Mouse (Mus musculus): ENCODE data around the gene Dip2b. TPM values are rescaled to one million over a fixed set of nuclear protein-coding genes. Genes with fewer than 3 reads are reported as not detected.

Dip2b gene
- polyA plus RNA-seq, 1 experiment from 2014 or later, result 2.4 TPM

DNA sequence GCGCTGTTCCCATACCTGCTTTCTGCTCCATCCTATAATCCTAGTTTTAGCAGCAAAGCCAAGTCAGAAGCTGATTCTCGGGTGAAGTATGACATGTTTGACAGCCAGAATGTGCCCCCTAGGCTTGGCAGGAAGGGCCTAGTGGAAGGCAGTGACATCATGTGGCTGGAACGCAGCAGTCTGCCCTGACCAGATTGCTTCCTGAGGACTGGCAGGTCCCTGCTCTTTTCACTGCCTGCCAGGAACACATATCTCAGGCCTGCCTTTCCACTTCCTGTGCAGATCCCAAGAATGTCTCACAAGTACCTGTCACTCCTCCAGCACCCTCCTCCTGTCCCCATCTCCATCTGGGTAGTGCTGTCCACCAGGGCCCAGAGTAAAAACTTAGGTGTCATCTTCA is 161.3 kb downstream of the Dip2b start:
- Histone ChIP-seq H3K27me3 (no peaks in the 10 kb centered on the region), H3K4me3 (replicated peaks) (no peak overlapping the region), H3K4me2 (no peak overlapping the region), H3K9ac (no peak overlapping the region), H3K9me3 (replicated peaks) (no peaks in the 10 kb centered on the region), H3K4me1 (replicated peaks) (no peaks in the 10 kb centered on the region), H3K36me3 (replicated peaks) (peaks cover 22% of the 10 kb centered on the region), H3K27ac (replicated peaks) (no peak overlapping the region)
- 58% methylated on average over 3 of the region's 3 CpGs for WGBS (ENCODE audit: insufficient replicate concordance)
- ATAC-seq (ENCODE audit: insufficient read depth), result no peak

DNA sequence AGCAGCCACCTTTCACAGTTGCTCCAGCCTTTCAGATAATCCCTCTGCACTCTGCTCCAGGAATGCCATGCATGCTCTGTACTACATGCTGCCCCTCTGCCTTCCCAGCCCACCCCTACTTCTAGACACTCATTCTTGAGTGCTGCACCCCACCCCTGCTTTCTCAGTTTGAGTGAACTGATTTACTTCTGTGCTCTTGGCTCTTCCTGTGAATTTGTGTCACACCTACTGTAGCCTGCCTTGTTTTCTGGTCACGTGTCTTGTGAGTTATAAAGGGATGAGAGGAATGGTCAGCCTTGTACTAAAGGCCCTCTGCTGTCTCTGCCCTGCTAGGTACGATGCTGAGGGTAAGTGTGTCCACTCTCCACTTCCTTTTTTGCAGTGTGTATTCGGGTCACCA is 163.3 kb downstream of the Dip2b start:
- H3K4me2 ChIP-seq, result no peak overlapping the region
- 74% methylated on average over 3 of the region's 3 CpGs for WGBS (ENCODE audit: insufficient replicate concordance)
- H3K4me1 ChIP-seq (replicated peaks), result no peaks in the 10 kb centered on the region
- H3K4me3 ChIP-seq (replicated peaks), result no peak overlapping the region
- H3K36me3 ChIP-seq (replicated peaks), result peaks cover 25% of the 10 kb centered on the region
- no peak overlapping the region for H3K9ac ChIP-seq
- H3K27me3 ChIP-seq, result no peaks in the 10 kb centered on the region
- no peak for ATAC-seq (ENCODE audit: insufficient read depth)
- H3K9me3 ChIP-seq (replicated peaks), result no peaks in the 10 kb centered on the region
- H3K27ac ChIP-seq (replicated peaks), result no peak overlapping the region

DNA sequence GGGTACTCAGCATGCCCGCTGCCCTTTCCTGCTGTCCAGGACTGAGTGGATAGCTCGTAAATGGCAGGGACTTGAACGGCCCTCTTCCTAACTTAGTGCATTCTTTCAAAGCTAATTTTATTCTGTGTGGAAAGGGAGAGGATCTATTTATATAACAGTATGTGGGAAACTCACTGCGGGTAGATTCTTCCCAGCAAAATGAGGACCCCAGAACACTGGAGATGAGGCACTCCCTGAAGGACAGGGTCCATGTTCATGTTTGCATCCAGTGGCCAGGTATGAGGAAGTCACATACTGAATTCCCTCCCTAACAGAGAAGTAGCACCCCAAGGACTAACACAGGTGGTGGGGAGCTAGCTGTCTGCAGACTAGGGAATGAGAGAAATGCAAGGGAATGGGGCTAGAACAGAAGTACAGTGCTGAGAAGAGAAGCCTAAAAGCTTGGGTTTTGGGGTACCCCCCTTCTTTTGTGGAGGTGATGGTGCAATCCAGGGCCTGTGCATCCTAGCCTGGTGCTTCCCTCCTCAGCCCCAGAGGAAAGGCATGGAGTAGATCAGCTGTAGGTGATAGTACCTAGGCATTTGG is 164.1 kb downstream of the Dip2b start:
- no peaks in the 10 kb centered on the region for H3K27me3 ChIP-seq
- 83% methylated on average over 4 of the region's 4 CpGs for WGBS (ENCODE audit: insufficient replicate concordance)
- no peaks in the 10 kb centered on the region for H3K9me3 ChIP-seq (replicated peaks)
- no peak overlapping the region for H3K4me2 ChIP-seq
- peaks cover 32% of the 10 kb centered on the region for H3K36me3 ChIP-seq (replicated peaks)
- no peak overlapping the region for H3K9ac ChIP-seq
- no peak overlapping the region for H3K27ac ChIP-seq (replicated peaks)
- no peak for ATAC-seq (ENCODE audit: insufficient read depth)
- H3K4me1 ChIP-seq (replicated peaks), result no peaks in the 10 kb centered on the region
- H3K4me3 ChIP-seq (replicated peaks), result no peak overlapping the region

DNA sequence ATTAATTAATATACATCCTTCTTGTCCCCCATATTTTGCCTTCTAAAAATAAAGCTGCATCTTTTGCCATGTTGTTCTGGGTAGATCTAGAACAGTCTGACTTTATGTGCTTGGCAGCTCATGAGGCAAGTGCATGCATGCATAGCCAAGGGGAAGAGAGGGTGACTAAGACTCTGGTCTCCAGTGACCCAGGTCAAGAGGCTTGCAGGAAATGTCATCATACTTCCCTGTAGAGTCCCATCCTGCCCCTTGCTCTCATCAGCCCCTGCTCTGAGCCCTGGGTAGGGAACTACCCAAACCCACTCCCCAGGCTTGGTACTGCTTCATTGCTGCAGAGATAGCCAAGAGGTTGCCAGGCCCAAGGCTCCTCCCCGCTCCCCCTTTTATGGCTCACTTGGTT is 166.1 kb downstream of the Dip2b start:
- no peak overlapping the region for H3K4me2 ChIP-seq
- 81% methylated on average over 1 of the region's 1 CpGs for WGBS (ENCODE audit: insufficient replicate concordance)
- H3K4me1 ChIP-seq (replicated peaks), result no peaks in the 10 kb centered on the region
- H3K27me3 ChIP-seq, result no peaks in the 10 kb centered on the region
- no peak overlapping the region for H3K9ac ChIP-seq
- no peaks in the 10 kb centered on the region for H3K9me3 ChIP-seq (replicated peaks)
- no peak overlapping the region for H3K4me3 ChIP-seq (replicated peaks)
- ATAC-seq (ENCODE audit: insufficient read depth), result no peak
- peaks cover 32% of the 10 kb centered on the region for H3K36me3 ChIP-seq (replicated peaks)
- no peak overlapping the region for H3K27ac ChIP-seq (replicated peaks)

DNA sequence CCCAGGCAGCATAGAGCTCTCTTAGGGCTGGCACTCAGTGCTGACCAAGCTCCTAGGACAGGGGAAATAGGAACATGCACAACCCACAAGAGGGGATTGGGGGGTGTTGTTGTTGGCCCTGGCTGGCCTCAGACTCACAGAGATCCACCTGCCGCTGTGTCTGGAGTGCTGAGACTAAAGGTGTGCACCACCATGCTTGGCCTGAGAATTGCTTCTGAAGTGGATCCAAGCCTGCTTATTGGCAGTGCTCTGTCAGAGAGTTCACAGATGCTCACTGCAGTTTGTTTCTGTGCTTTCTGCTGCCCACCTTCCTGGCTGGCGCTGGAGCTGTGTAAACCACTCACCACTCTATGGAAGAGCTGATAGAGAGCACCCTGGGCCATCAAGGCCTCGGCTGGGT is 171.5 kb downstream of the Dip2b start:
- no peaks in the 10 kb centered on the region for H3K27me3 ChIP-seq
- peaks cover 56% of the 10 kb centered on the region for H3K36me3 ChIP-seq (replicated peaks)
- ATAC-seq (ENCODE audit: insufficient read depth), result no peak
- WGBS (ENCODE audit: insufficient replicate concordance), result 87% methylated on average over 3 of the region's 3 CpGs
- H3K4me2 ChIP-seq, result no peak overlapping the region
- H3K27ac ChIP-seq (replicated peaks), result no peak overlapping the region
- no peaks in the 10 kb centered on the region for H3K9me3 ChIP-seq (replicated peaks)
- H3K4me3 ChIP-seq (replicated peaks), result no peak overlapping the region
- H3K9ac ChIP-seq, result no peak overlapping the region
- H3K4me1 ChIP-seq (replicated peaks), result no peaks in the 10 kb centered on the region

DNA sequence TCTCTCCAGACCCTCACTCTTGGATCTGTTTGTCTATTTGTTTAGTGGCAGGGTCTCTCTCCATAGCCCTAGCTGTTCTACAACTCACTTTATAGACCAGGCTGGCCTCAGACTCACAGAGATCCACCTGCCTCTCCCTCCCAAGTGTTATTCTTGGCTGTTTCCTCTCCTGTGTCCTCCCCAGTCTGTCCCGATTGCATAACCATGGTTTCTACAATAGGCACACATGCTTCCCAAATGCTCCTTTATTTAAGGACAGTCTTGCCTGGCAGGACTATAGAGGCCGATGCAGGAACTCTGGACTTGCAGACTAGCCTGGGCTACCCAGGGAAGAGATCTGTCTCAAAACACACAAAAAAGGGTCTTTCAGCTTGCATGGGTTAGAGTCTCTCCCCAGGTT is 174.9 kb downstream of the Dip2b start:
- no peak overlapping the region for H3K4me3 ChIP-seq (replicated peaks)
- H3K36me3 ChIP-seq (replicated peaks), result peaks cover 46% of the 10 kb centered on the region
- H3K4me1 ChIP-seq (replicated peaks), result no peaks in the 10 kb centered on the region
- no peak overlapping the region for H3K27ac ChIP-seq (replicated peaks)
- ATAC-seq (ENCODE audit: insufficient read depth), result no peak
- H3K27me3 ChIP-seq, result no peaks in the 10 kb centered on the region
- 68% methylated on average over 2 of the region's 2 CpGs for WGBS (ENCODE audit: insufficient replicate concordance)
- no peak overlapping the region for H3K4me2 ChIP-seq
- no peaks in the 10 kb centered on the region for H3K9me3 ChIP-seq (replicated peaks)
- H3K9ac ChIP-seq, result no peak overlapping the region

DNA sequence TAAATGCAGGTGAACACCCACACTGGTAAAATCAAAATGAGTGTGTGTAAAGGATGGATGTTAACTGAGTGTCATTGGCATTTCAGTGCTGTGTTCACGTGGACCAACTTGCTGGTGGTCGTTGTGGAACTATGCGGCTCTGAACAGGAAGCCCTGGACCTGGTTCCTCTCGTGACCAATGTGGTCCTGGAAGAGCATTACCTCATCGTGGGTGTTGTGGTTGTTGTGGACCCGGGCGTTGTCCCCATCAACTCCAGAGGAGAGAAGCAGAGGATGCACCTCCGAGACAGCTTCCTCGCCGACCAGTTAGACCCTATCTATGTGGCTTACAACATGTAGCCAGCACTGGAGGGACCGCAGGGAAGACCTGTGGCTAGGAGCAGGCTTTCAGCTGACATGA is 176.6 kb downstream of the Dip2b start:
- ATAC-seq (ENCODE audit: insufficient read depth), result no peak
- no peak overlapping the region for H3K27ac ChIP-seq (replicated peaks)
- no peaks in the 10 kb centered on the region for H3K4me1 ChIP-seq (replicated peaks)
- H3K4me2 ChIP-seq, result no peak overlapping the region
- peaks cover 39% of the 10 kb centered on the region for H3K36me3 ChIP-seq (replicated peaks)
- H3K27me3 ChIP-seq, result no peaks in the 10 kb centered on the region
- 64% methylated on average over 11 of the region's 11 CpGs for WGBS (ENCODE audit: insufficient replicate concordance)
- H3K9me3 ChIP-seq (replicated peaks), result no peaks in the 10 kb centered on the region
- no peak overlapping the region for H3K4me3 ChIP-seq (replicated peaks)
- H3K9ac ChIP-seq, result no peak overlapping the region

DNA sequence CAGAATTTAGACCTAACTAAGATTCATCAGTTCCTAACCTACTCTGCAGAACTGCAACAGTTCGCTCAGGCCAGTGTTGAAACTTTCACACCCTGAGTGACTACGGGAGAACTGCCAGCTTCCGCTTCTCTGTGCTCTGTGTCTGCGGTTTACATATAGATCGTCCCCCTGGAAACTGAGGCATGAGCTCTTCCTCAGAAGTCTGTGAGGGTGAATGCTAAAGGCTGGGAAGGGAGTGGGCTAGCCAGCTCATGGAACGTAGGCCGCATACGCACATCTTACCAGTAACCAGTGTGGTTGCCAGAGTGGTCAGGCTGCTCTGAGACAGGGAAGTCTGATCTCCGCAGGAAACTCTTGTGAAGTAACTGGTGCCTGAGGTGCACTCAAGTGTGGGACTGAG is 177.7 kb downstream of the Dip2b start:
- H3K4me2 ChIP-seq, result no peak overlapping the region
- H3K9ac ChIP-seq, result no peak overlapping the region
- H3K4me3 ChIP-seq (replicated peaks), result no peak overlapping the region
- WGBS (ENCODE audit: insufficient replicate concordance), result 70% methylated on average over 9 of the region's 9 CpGs
- no peak overlapping the region for H3K27ac ChIP-seq (replicated peaks)
- no peaks in the 10 kb centered on the region for H3K27me3 ChIP-seq
- H3K4me1 ChIP-seq (replicated peaks), result no peaks in the 10 kb centered on the region; the same call in 1 of the 2 replicates
- no peaks in the 10 kb centered on the region for H3K9me3 ChIP-seq (replicated peaks)
- ATAC-seq (ENCODE audit: insufficient read depth), result no peak
- H3K36me3 ChIP-seq (replicated peaks), result peaks cover 30% of the 10 kb centered on the region; the same call in 1 of the 2 replicates

DNA sequence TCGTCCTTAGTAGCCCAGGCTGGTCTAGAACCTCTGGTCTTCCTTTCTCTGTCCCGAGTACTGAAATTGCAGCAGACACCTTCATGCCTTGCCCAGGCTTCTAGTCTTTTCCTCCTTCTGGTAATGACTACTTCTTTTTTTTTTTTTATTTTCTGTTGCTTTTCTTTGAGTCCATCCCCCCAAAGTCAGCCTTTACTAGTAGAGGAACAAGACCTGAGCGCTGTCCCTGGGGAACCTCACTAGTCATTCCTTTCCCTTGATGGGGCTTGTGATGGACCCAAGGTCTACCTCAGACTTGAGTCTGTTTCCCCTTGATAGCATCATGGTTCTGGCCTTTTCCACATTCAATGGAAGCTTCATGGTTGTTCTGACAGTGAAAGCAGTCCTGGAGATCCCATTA is 179.6 kb downstream of the Dip2b start:
- Histone ChIP-seq H3K4me2 (no peak overlapping the region), H3K27ac (replicated peaks) (no peak overlapping the region), H3K4me3 (replicated peaks) (no peak overlapping the region), H3K9ac (no peak overlapping the region), H3K4me1 (replicated peaks) (no peaks in the 10 kb centered on the region; the same call in 1 of the 2 replicates), H3K36me3 (replicated peaks) (0 out of 2 replicates have a peak, but pooled peaks cover 12% of the 10 kb centered on the region), H3K9me3 (replicated peaks) (no peaks in the 10 kb centered on the region), H3K27me3 (no peaks in the 10 kb centered on the region)
- ATAC-seq (ENCODE audit: insufficient read depth), result no peak
- WGBS (ENCODE audit: insufficient replicate concordance), result 80% methylated on average over 3 of the region's 3 CpGs

DNA sequence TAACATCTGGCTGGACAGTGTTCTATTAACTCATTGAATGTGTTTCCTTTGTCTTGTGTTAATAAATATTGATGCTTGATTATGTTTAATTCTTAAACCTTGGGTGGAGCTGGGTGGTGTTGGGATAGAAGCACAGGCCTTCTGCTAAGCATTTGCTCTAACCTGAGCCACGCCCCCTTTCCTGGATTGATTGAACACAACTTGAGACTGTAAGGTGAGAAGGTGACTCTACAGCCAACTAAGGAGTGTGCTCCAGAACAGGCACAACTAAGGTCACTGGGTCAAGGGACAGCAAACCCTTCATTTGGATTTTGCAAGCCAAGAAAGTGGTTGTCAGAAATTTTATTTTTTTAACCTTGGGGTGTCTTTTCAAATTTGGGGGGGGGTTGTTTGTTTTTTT is 180.9 kb downstream of the Dip2b start:
- H3K4me1 ChIP-seq (replicated peaks), result peaks cover under 1% of the 10 kb centered on the region; the same call in 1 of the 2 replicates
- WGBS (ENCODE audit: insufficient replicate concordance), result 32% methylated on average over 1 of the region's 1 CpGs
- H3K27me3 ChIP-seq, result no peaks in the 10 kb centered on the region
- H3K4me3 ChIP-seq (replicated peaks), result no peak overlapping the region
- no peaks in the 10 kb centered on the region for H3K9me3 ChIP-seq (replicated peaks)
- 0 out of 2 replicates have a peak, but pooled peaks cover 12% of the 10 kb centered on the region for H3K36me3 ChIP-seq (replicated peaks)
- no peak overlapping the region for H3K9ac ChIP-seq
- no peak overlapping the region for H3K4me2 ChIP-seq
- H3K27ac ChIP-seq (replicated peaks), result no peak overlapping the region
- no peak for ATAC-seq (ENCODE audit: insufficient read depth)

DNA sequence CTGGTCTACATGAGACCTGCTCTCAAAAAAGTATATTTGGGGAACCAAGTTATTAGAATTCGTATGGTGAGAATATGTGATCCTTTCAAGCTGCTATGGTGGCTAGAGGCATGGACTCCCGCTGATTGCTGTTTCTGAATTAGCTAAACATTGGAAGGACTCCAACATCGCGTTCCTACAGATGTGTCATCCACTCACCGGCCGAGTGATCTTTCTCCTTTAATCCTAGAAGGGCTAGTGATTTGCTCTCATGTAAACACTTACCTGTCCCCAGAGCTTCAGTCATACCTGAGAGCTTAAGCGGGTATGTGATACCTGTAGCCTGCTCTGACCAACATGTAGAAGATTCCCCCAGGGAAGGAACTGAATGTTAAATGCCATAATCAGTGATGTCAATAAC is 182.5 kb downstream of the Dip2b start:
- ATAC-seq (ENCODE audit: insufficient read depth), result no peak
- no peak overlapping the region for H3K9ac ChIP-seq
- no peak overlapping the region for H3K27ac ChIP-seq (replicated peaks)
- 73% methylated on average over 7 of the region's 7 CpGs for WGBS (ENCODE audit: insufficient replicate concordance)
- no peaks in the 10 kb centered on the region for H3K27me3 ChIP-seq
- H3K4me2 ChIP-seq, result no peak overlapping the region
- no peaks in the 10 kb centered on the region for H3K9me3 ChIP-seq (replicated peaks)
- 0 out of 2 replicates have a peak, but pooled peaks cover 6% of the 10 kb centered on the region for H3K36me3 ChIP-seq (replicated peaks)
- H3K4me1 ChIP-seq (replicated peaks), result peaks cover 14% of the 10 kb centered on the region
- H3K4me3 ChIP-seq (replicated peaks), result no peak overlapping the region

DNA sequence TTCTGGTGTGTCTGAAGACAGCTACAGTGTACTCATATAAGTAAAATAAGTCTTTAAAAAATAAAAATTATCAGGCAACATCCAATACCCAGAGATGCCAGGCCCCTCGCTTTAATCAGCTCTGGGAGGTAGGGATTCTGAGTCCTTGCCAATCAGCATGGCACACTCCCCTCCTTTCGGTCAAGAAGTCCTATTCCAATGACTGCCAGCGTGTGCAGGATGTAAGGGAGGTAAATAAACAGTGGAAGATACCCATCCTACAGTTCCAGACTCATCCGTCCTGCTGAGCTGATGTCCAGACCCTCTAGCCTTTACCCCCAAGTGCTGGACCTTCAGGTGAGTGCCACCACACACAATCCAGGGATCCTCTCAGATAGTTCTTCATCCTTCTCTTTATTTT is 186.9 kb downstream of the Dip2b start:
- H3K4me1 ChIP-seq (replicated peaks), result peaks cover 45% of the 10 kb centered on the region
- no peaks in the 10 kb centered on the region for H3K27me3 ChIP-seq
- H3K36me3 ChIP-seq (replicated peaks), result no peaks in the 10 kb centered on the region
- WGBS (ENCODE audit: insufficient replicate concordance), result 85% methylated on average over 4 of the region's 4 CpGs
- H3K4me3 ChIP-seq (replicated peaks), result no peak overlapping the region
- 0 out of 2 replicates have a peak overlapping the region, but pooled peaks have one; percentile 99 for H3K27ac ChIP-seq (replicated peaks)
- H3K4me2 ChIP-seq, result no peak overlapping the region
- H3K9ac ChIP-seq, result no peak overlapping the region
- no peak for ATAC-seq (ENCODE audit: insufficient read depth)
- no peaks in the 10 kb centered on the region for H3K9me3 ChIP-seq (replicated peaks)
